Mouse (Mus musculus) CH12.LX (cell line): ENCODE data around the gene Ezr. TPM values are rescaled to one million over a fixed set of nuclear protein-coding genes. Genes with fewer than 3 reads are reported as not detected.

ENCODE experiments used
- DNase-seq: peaks from one replicate; pipeline ENCODE4 v3.0.0-alpha.2; 2013; ENCODE audit errors: extremely low read depth
- H3K27ac ChIP-seq: 2 replicates; pipeline ENCODE4 v1.5.1; 2012; ENCODE audit warnings: low read depth, mild to moderate bottlenecking, control low read depth, moderate library complexity; ENCODE audit not compliant: insufficient read depth
- H3K27me3 ChIP-seq: replicated peaks from 2 replicates; pipeline ENCODE3; 2012; ENCODE audit warnings: inconsistent platforms
- H3K36me3 ChIP-seq, 2 experiments: replicated peaks in 1 of 2; 2 replicates each; pipeline versions ENCODE3 to v1.6.1; 2012; ENCODE audit warnings: inconsistent platforms in 1 of 2, low read length in 1 of 2, mild to moderate bottlenecking in 1 of 2, mixed read lengths in 1 of 2, moderate library complexity in 1 of 2; ENCODE audit not compliant: control insufficient read depth in 1 of 2, insufficient read depth in 1 of 2
- H3K4me1 ChIP-seq, 2 experiments: 2 replicates each; pipeline ENCODE4 v1.6.1; 2012; ENCODE audit warnings: inconsistent platforms in 1 of 2, moderate library complexity in 1 of 2; ENCODE audit not compliant: insufficient read depth in 2 of 2, control insufficient read depth in 1 of 2
- H3K4me2 ChIP-seq: 2 replicates; pipeline ENCODE4 v1.6.1; 2012; ENCODE audit warnings: low read depth, mild to moderate bottlenecking, control low read depth; ENCODE audit not compliant: poor library complexity, insufficient read depth, severe bottlenecking
- H3K4me3 ChIP-seq, 3 experiments: fragments of 150-350 bp in 1 of 3; sonication (generic) in 1 of 3; replicated peaks in 1 of 3; 2 replicates each; pipeline versions ENCODE3 to v1.5.1; 2011 to 2012; ENCODE audit warnings: low read depth in 2 of 3, low read length in 2 of 3, mild to moderate bottlenecking in 2 of 3, moderate library complexity in 2 of 3, control low read depth in 1 of 3, improper control_type of control experiment in 1 of 3, inconsistent platforms in 1 of 3, mixed read lengths in 1 of 3; ENCODE audit not compliant: poor library complexity in 1 of 3
- H3K79me2 ChIP-seq: replicated peaks from 2 replicates; pipeline ENCODE4 v1.6.1; 2012; ENCODE audit warnings: mild to moderate bottlenecking, moderate library complexity; ENCODE audit not compliant: control insufficient read depth, poor library complexity, insufficient read depth, severe bottlenecking; ENCODE audit errors: extremely low read depth
- H3K9ac ChIP-seq: 2 replicates; pipeline ENCODE4 v1.6.1; 2012; ENCODE audit warnings: low read depth, mild to moderate bottlenecking, control low read depth, moderate library complexity; ENCODE audit not compliant: insufficient read depth
- H3K9me3 ChIP-seq: replicated peaks from 2 replicates; pipeline ENCODE3; 2012; ENCODE audit warnings: low read length, inconsistent platforms, mixed read lengths
- BHLHE40 ChIP-seq: IDR thresholded peaks from 2 replicates; pipeline ENCODE4 v1.6.1; 2011; ENCODE audit warnings: mild to moderate bottlenecking, low read depth, low read length, improper control_type of control experiment
- CHD1 ChIP-seq: IDR thresholded peaks from 2 replicates; pipeline ENCODE4 v1.6.1; 2012; ENCODE audit warnings: low read depth, low read length, improper control_type of control experiment, inconsistent platforms
- CTCF ChIP-seq, 2 experiments: IDR thresholded peaks in 1 of 2; conservative IDR thresholded peaks in 1 of 2; 2 replicates each; pipeline ENCODE4 v1.5.1; 2011 to 2012; ENCODE audit warnings: low read depth in 2 of 2, low read length in 2 of 2, improper control_type of control experiment in 1 of 2, inconsistent platforms in 1 of 2, mild to moderate bottlenecking in 1 of 2, moderate library complexity in 1 of 2
- ELF1 ChIP-seq: IDR thresholded peaks from 2 replicates; pipeline ENCODE4 v1.6.1; 2014; ENCODE audit warnings: low read depth, mild to moderate bottlenecking, inconsistent platforms, low read length, improper control_type of control experiment
- GABPA ChIP-seq: IDR thresholded peaks from 2 replicates; pipeline ENCODE4 v1.6.1; 2012; ENCODE audit warnings: low read depth, low read length, improper control_type of control experiment, inconsistent platforms; ENCODE audit not compliant: insufficient replicate concordance
- HCFC1 ChIP-seq: IDR thresholded peaks from 2 replicates; pipeline ENCODE4 v1.6.1; 2012; ENCODE audit warnings: low read depth, mild to moderate bottlenecking, inconsistent platforms, low read length, improper control_type of control experiment
- JUN ChIP-seq: IDR thresholded peaks from 2 replicates; pipeline ENCODE4 v1.6.1; 2011; ENCODE audit warnings: low read depth, mild to moderate bottlenecking, low read length, improper control_type of control experiment, moderate library complexity; ENCODE audit not compliant: insufficient read depth
- MAFK ChIP-seq: IDR thresholded peaks from 2 replicates; pipeline ENCODE4 v1.6.1; 2011; ENCODE audit warnings: low read length, improper control_type of control experiment; ENCODE audit not compliant: insufficient replicate concordance
- MAX ChIP-seq: IDR thresholded peaks from 2 replicates; pipeline ENCODE4 v1.6.1; 2011; ENCODE audit warnings: low read length, improper control_type of control experiment
- MAZ ChIP-seq: IDR thresholded peaks from 2 replicates; pipeline ENCODE4 v1.6.1; 2012; ENCODE audit warnings: low read depth, mild to moderate bottlenecking, inconsistent platforms, low read length, improper control_type of control experiment, moderate library complexity
- MEF2A ChIP-seq: IDR thresholded peaks from 2 replicates; pipeline ENCODE4 v1.6.1; 2014; ENCODE audit warnings: low read depth, mild to moderate bottlenecking, inconsistent platforms, low read length, improper control_type of control experiment, borderline replicate concordance
- NELFE ChIP-seq: IDR thresholded peaks from 2 replicates; pipeline ENCODE4 v1.6.1; 2011; ENCODE audit warnings: low read depth, low read length, improper control_type of control experiment
- NRF1 ChIP-seq: IDR thresholded peaks from 2 replicates; pipeline ENCODE4 v1.6.1; 2014; ENCODE audit warnings: low read depth, mild to moderate bottlenecking, inconsistent platforms, low read length, improper control_type of control experiment, moderate library complexity
- POLR2A ChIP-seq: IDR thresholded peaks from 2 replicates; pipeline ENCODE4 v1.6.1; 2011; ENCODE audit warnings: low read depth, mild to moderate bottlenecking, improper control_type of control experiment, low read length
- RAD21 ChIP-seq: IDR thresholded peaks from 2 replicates; pipeline ENCODE4 v1.6.1; 2011; ENCODE audit warnings: low read depth, mild to moderate bottlenecking, low read length, improper control_type of control experiment, moderate library complexity
- RCOR1 ChIP-seq: conservative IDR thresholded peaks from 2 replicates; pipeline ENCODE4 v1.6.1; 2012; ENCODE audit warnings: low read depth, mild to moderate bottlenecking, inconsistent platforms, low read length, improper control_type of control experiment
- SMC3 ChIP-seq: IDR thresholded peaks from 2 replicates; pipeline ENCODE4 v1.6.1; 2011; ENCODE audit warnings: low read depth, low read length, improper control_type of control experiment
- TBP ChIP-seq: conservative IDR thresholded peaks from 2 replicates; pipeline ENCODE4 v1.6.1; 2011; ENCODE audit warnings: low read depth, low read length, improper control_type of control experiment
- TCF12 ChIP-seq: IDR thresholded peaks from 2 replicates; pipeline ENCODE4 v1.6.1; 2014; ENCODE audit warnings: low read depth, mild to moderate bottlenecking, inconsistent platforms, low read length, improper control_type of control experiment
- USF1 ChIP-seq: IDR thresholded peaks from 2 replicates; pipeline ENCODE4 v1.6.1; 2014; ENCODE audit warnings: low read depth, mild to moderate bottlenecking, inconsistent platforms, low read length, improper control_type of control experiment
- USF2 ChIP-seq: conservative IDR thresholded peaks from 2 replicates; pipeline ENCODE4 v1.6.1; 2011; ENCODE audit warnings: low read depth, low read length, improper control_type of control experiment
- ZC3H11A ChIP-seq: IDR thresholded peaks from 2 replicates; pipeline ENCODE4 v1.6.1; 2012; ENCODE audit warnings: low read depth, mild to moderate bottlenecking, inconsistent platforms, low read length, improper control_type of control experiment
- dilution Hi-C: fragments of 300-500 bp; cut with MboI; formaldehyde crosslinking; loops from 2 replicates; pipeline ENCODE4 v1.14.3; 2020; ENCODE audit warnings: low sequenced_read_pairs; ENCODE audit not compliant: extremely low pct_unique_long_range_greater_than_20kb, extremely low pct_ligation_motif_present
- in situ Hi-C: fragments of 300-500 bp; cut with MboI; formaldehyde crosslinking; loops from 3 replicates; pipeline ENCODE4 v1.14.3; 2019; ENCODE audit warnings: low sequenced_read_pairs, low pct_ligation_motif_present, low pct_unique_long_range_greater_than_20kb, mixed read lengths
- polyA plus RNA-seq: library from polyadenylated mRNA; unstranded; fragments of >175 nt; gene quantifications from 2 replicates; pipeline ENCODE4 v1.2.1, GENCODE M21; 2012; ENCODE audit warnings: low read depth; ENCODE audit not compliant: insufficient read length
- total RNA-seq, 2 experiments: library from RNA; depleted of rRNA; stranded (reverse); fragments of 300-350 nt in 1 of 2; fragments of >200 nt in 1 of 2; gene quantifications; 2 replicates each; pipeline ENCODE4 v1.2.3; 2012 to 2014

The Ezr gene
- total and polyA plus RNA-seq, 3 experiments, result 107 to 207 (median 123) TPM

DNA sequence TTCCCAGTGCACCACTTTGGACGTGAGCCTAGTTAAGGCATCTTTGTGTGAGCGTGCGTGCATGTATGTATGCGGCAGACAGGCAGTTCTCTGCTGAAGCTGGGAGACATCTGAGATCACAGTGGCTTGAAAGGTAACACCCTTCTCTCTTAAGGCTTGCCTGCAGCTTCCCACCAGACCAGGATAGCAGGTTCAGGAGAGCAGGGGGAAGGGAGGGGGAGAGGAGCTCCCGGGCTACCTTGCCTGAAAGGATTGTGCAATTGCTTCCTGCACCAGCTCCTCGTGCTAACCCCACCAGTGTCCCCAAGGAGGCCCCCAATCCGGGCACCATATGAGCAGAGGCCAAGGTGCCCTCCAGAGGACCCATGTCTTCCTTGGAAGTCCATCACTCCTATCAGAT is 3.0 kb downstream of the Ezr start:
- Histone ChIP-seq H3K9me3 (no peaks in the 10 kb centered on the region), H3K4me1 (peaks cover 19 to 40% of the 10 kb centered on the region in 2 experiments), H3K27ac (peak overlapping the region; percentile 50), H3K4me3 (peak overlapping the region; percentile 62 to 99 (median 91)), H3K36me3 (peaks cover 1 to 13% of the 10 kb centered on the region in 2 experiments), H3K9ac (peak overlapping the region; percentile 43), H3K79me2 (peaks cover 68% of the 10 kb centered on the region), H3K27me3 (no peaks in the 10 kb centered on the region), H3K4me2 (peak overlapping the region; percentile 55)
- dilution Hi-C loops, result no loop called here
- peak; percentile 21 for DNase-seq
- no peak for TF ChIP-seq MAX
- TF ChIP-seq MAFK, result no peak
- TF ChIP-seq CTCF (conservative IDR thresholded peaks at IDR 0.05 in 1 of 2, IDR thresholded peaks at IDR 0.05 in 1 of 2; ENCODE audit: low read depth in 2 of 2, low read length in 2 of 2), result no peak
- TF ChIP-seq MEF2A, result no peak
- in situ Hi-C loops, result no loop called here

DNA sequence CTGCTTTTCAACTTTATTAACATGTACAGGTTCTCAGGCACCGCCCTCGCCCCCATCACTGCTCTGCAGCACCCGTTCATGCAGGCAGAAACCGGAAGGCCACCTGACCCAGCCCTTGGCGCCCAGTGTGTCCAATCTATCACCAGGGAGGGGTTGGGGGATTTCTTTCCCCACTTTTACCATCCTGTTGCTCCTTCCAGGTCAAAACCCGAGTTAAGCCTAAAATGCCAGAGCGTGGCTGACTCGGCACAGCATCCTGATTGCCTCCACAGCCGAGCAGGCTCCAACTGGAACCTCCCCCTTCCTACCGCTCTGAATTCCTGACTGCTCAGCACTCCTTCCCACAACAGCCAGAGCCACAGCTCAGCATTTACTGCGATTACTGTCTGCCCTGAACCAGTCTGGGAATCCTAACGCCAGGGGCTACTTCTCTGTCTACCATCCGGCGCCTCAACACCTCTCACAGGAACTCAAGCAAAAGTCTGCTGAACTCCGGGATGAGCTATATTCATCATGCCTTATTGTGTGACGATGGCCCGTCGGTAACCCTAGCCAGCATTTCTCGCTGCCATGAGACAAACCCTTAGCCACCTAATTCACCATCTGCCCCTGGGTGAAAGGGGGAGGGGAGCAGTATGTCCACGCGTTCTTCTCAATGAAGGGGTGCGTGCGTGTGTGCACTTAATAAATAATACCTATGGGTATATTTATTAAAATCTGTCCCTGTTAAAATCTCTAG is 3.6 kb downstream of the Ezr start:
- dilution Hi-C loops (no loop called here), in situ Hi-C loops (no loop called here)
- H3K36me3 ChIP-seq, result peaks cover 5 to 20% of the 10 kb centered on the region in 2 experiments
- peak; percentile 37 for DNase-seq
- H3K27me3 ChIP-seq, result no peaks in the 10 kb centered on the region
- H3K27ac ChIP-seq, result peak overlapping the region; percentile 89
- H3K9me3 ChIP-seq, result no peaks in the 10 kb centered on the region
- peak overlapping the region; percentile 63 for H3K9ac ChIP-seq
- H3K4me1 ChIP-seq, result peaks cover 19 to 47% of the 10 kb centered on the region in 2 experiments
- H3K4me3 ChIP-seq, result peak overlapping the region; percentile 62 to 99 (median 91)
- peak overlapping the region; percentile 55 for H3K4me2 ChIP-seq
- H3K79me2 ChIP-seq, result peaks cover 75% of the 10 kb centered on the region
- peak; percentile 20; the same call in 1 of the 2 replicates for TF ChIP-seq TCF12
- TF ChIP-seq RAD21, result no peak
- TF ChIP-seq MAFK, result 0 out of 2 replicates have a peak, but pooled peaks have one; percentile 34

DNA sequence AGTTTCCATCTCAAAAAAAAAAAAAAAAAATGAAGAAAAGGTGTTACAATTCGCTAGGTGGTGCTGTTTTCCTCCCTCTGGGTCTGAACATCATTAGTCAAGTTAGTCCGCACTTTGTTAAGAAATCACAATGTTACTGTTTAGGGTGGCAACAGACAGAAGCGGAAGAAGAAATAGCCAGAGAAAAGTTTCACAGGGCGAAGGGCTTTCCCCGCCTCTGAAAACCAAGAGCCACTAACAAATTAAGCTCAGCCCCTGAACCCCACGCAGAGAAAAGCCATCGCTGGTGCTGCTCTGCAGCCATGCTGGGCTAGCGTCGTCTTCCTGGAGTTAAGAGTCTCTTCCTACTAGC is 4.3 kb downstream of the Ezr start:
- dilution Hi-C loops, result no loop called here
- in situ Hi-C loops, result no loop called here
- H3K9me3 ChIP-seq, result no peaks in the 10 kb centered on the region
- H3K27ac ChIP-seq, result peak overlapping the region; percentile 89
- H3K9ac ChIP-seq, result peak overlapping the region; percentile 63
- peaks cover 19 to 53% of the 10 kb centered on the region in 2 experiments for H3K4me1 ChIP-seq
- no peaks in the 10 kb centered on the region for H3K27me3 ChIP-seq
- H3K36me3 ChIP-seq, result peaks cover 11 to 26% of the 10 kb centered on the region in 2 experiments
- peaks cover 81% of the 10 kb centered on the region for H3K79me2 ChIP-seq
- DNase-seq, result peak; percentile 92
- H3K4me2 ChIP-seq, result peak overlapping the region; percentile 96
- peak overlapping the region; percentile 25 to 99 (median 91) for H3K4me3 ChIP-seq
- TF ChIP-seq MAZ, result peak; percentile 66; the same call in 1 of the 2 replicates
- TF ChIP-seq MEF2A, result peak; percentile 82
- TF ChIP-seq SMC3, result peak; percentile 76
- TF ChIP-seq USF2, result no peak
- peak; percentile 11; the same call in 1 of the 2 replicates for TF ChIP-seq JUN
- TF ChIP-seq RCOR1, result no peak
- peak; percentile 51 for TF ChIP-seq ZC3H11A
- TF ChIP-seq TBP, result 0 out of 2 replicates have a peak, but pooled peaks have one; percentile 32
- TF ChIP-seq USF1, result no peak
- peak; percentile 71 for TF ChIP-seq MAX
- TF ChIP-seq CTCF (conservative IDR thresholded peaks at IDR 0.05 in 1 of 2, IDR thresholded peaks at IDR 0.05 in 1 of 2; ENCODE audit: low read depth in 2 of 2, low read length in 2 of 2), result peak in 1 of 2 experiments; percentile 87; a peak in 2 of 4 replicates
- 0 out of 2 replicates have a peak, but pooled peaks have one; percentile 35 for TF ChIP-seq NRF1
- TF ChIP-seq NELFE, result peak; percentile 71
- peak; percentile 68; the same call in 1 of the 2 replicates for TF ChIP-seq BHLHE40
- peak; percentile 73 for TF ChIP-seq POLR2A
- TF ChIP-seq ELF1, result peak; percentile 73
- TF ChIP-seq HCFC1, result peak; percentile 78
- peak; percentile 89 for TF ChIP-seq RAD21
- TF ChIP-seq GABPA, result no peak
- TF ChIP-seq TCF12, result peak; percentile 75
- peak; percentile 78; the same call in 1 of the 2 replicates for TF ChIP-seq CHD1
